Mouse (Mus musculus) bone marrow, adult 2 months (tissue): ENCODE measurements around the gene 2310039H08Rik.

Experiments used
- CTCF ChIP-seq: fragments of 200-500 bp; IDR thresholded peaks from 2 replicates; pipeline ENCODE4 v1.5.1; 2011; ENCODE audit warnings: low read length, control low read depth; ENCODE audit not compliant: control insufficient read depth, insufficient read depth
- POLR2A ChIP-seq: fragments of 200-500 bp; IDR thresholded peaks from 2 replicates; pipeline ENCODE4 v1.6.1; 2011; ENCODE audit warnings: low read depth, mild to moderate bottlenecking, control low read depth, low read length, borderline replicate concordance; ENCODE audit not compliant: control insufficient read depth

GRCm38 (mm10) chr17:46751794-46752556 is 20.5 kb upstream of the 2310039H08Rik start, which contains the start of gene Cnpy3:
- TF ChIP-seq POLR2A (peak; percentile 80; the same call in 1 of the 2 replicates), CTCF (0 out of 2 replicates have a peak, but pooled peaks have one; percentile 2)
